Mouse (Mus musculus) lung, adult 2 months (tissue): ENCODE measurements at regions not wholly inside any gene's neighbourhood (a gene's known extent, or its start where the extent isn't known, plus 50 kb on each side); places are given as distances from the start of the nearest gene placed in this dataset.

Source experiments
- CTCF ChIP-seq: fragments of 200-500 bp; IDR thresholded peaks from 2 replicates; pipeline ENCODE4 v1.5.1; 2011; ENCODE audit warnings: mild to moderate bottlenecking, low read length, control low read depth; ENCODE audit not compliant: insufficient read depth
- POLR2A ChIP-seq: fragments of 200-500 bp; IDR thresholded peaks from 2 replicates; pipeline ENCODE4 v1.6.1; 2011; ENCODE audit warnings: low read depth, mild to moderate bottlenecking, control low read depth, low read length, borderline replicate concordance; ENCODE audit errors: extremely low read depth

- TF ChIP-seq CTCF = no peak
- no peak for TF ChIP-seq POLR2A
Observed at GRCm38 (mm10) chr5:17125240-17125639, 247.7 kb upstream of the Speer4f2 start.
